Mouse (Mus musculus): ENCODE data around the gene Gm42517. TPM values are rescaled to one million over a fixed set of nuclear protein-coding genes. Genes with fewer than 3 reads are reported as not detected.

Gm42517 gene
- total and polyA plus RNA-seq, 2 experiments from 2014 or later, result 4.5 to 97.0 TPM

GRCm38 (mm10) chr5:108337385-108337784 is 30.3 kb downstream of the Gm42517 start:
- peaks cover 18% of the 10 kb centered on the region for H3K36me3 ChIP-seq (ENCODE audit: insufficient read depth, low read length)
- 85% methylated on average over 4 of the region's 4 CpGs for WGBS
- no peak for ATAC-seq

GRCm38 (mm10) chr5:108331051-108331450 is 36.7 kb downstream of the Gm42517 start:
- H3K4me1 ChIP-seq (ENCODE audit: insufficient read depth, low read length), result no peaks in the 10 kb centered on the region
- H3K27me3 ChIP-seq (ENCODE audit: insufficient read depth, low read length), result no peaks in the 10 kb centered on the region
- H3K9me3 ChIP-seq (ENCODE audit: low read length), result no peaks in the 10 kb centered on the region
- H3K36me3 ChIP-seq (ENCODE audit: insufficient read depth, low read length), result peaks cover 28% of the 10 kb centered on the region
- no peak overlapping the region for H3K9ac ChIP-seq (replicated peaks; ENCODE audit: low read length)
- DNase-seq (ENCODE audit: low spot score) (no peak), ATAC-seq (no peak)
- H3K27ac ChIP-seq, result no peak overlapping the region
- H3K4me2 ChIP-seq (ENCODE audit: low read depth, low read length), result no peak overlapping the region
- WGBS, result 94% methylated on average over 1 of the region's 1 CpGs
- H3K4me3 ChIP-seq (ENCODE audit: low read length), result no peak overlapping the region
- TF ChIP-seq CTCF (IDR thresholded peaks at IDR 0.05; ENCODE audit: low read depth), result no peak

More at GRCm38 (mm10) chr5:108337385-108337784, 30.3 kb downstream of the Gm42517 start:
- Histone ChIP-seq H3K27me3 (ENCODE audit: insufficient read depth, low read length) (no peaks in the 10 kb centered on the region), H3K27ac (no peak overlapping the region), H3K9me3 (ENCODE audit: low read length) (no peaks in the 10 kb centered on the region), H3K9ac (replicated peaks; ENCODE audit: low read length) (no peak overlapping the region), H3K4me3 (ENCODE audit: low read length) (no peak overlapping the region), H3K4me2 (ENCODE audit: low read depth, low read length) (no peak overlapping the region), H3K4me1 (ENCODE audit: insufficient read depth, low read length) (no peaks in the 10 kb centered on the region)
- TF ChIP-seq CTCF (IDR thresholded peaks at IDR 0.05; ENCODE audit: low read depth), result no peak
- DNase-seq (ENCODE audit: low spot score), result no peak

Other genes with a start within 250 kb of the Gm42517 start
- gene Tmed5, start 235.3 kb downstream of the Gm42517 start, total RNA-seq (2014; rRNA removed), result 12.9 and 28.3 TPM in 2 replicates
- gene Tmed5, start 235.3 kb downstream of the Gm42517 start, polyA plus RNA-seq (2015; fragmentation: Nextera tagmentation; extraction: Ambion mirVana), result 24.6 and 26.7 TPM in 2 replicates
- gene Ccdc18, start 235.0 kb downstream of the Gm42517 start, total RNA-seq (2014; rRNA removed), result 0.63 and 1.4 TPM in 2 replicates
- 2.2 and 4.1 TPM in 2 replicates for gene Ccdc18, start 235.0 kb downstream of the Gm42517 start, polyA plus RNA-seq (2015; fragmentation: Nextera tagmentation; extraction: Ambion mirVana)
- gene Dr1, start 99.0 kb downstream of the Gm42517 start, total RNA-seq (2014; rRNA removed), result 31.8 and 39.4 TPM in 2 replicates
- 39.7 and 39.9 TPM in 2 replicates for gene Dr1, start 99.0 kb downstream of the Gm42517 start, polyA plus RNA-seq (2015; fragmentation: Nextera tagmentation; extraction: Ambion mirVana)
- gene Pigg, start 55.3 kb downstream of the Gm42517 start, total RNA-seq (2014; rRNA removed), result 4.9 and 7.2 TPM in 2 replicates
- gene Pigg, start 55.3 kb downstream of the Gm42517 start, polyA plus RNA-seq (2015; fragmentation: Nextera tagmentation; extraction: Ambion mirVana), result 2.2 and 2.5 TPM in 2 replicates
- gene Pde6b, start 20.5 kb upstream of the Gm42517 start, total RNA-seq (2014; rRNA removed), result not detected in 2 replicates
- gene Pde6b, start 20.5 kb upstream of the Gm42517 start, polyA plus RNA-seq (2015; fragmentation: Nextera tagmentation; extraction: Ambion mirVana), result 0.14 and 0.26 TPM in 2 replicates
- gene Atp5k, start 66.5 kb upstream of the Gm42517 start, total RNA-seq (2014; rRNA removed), result 31.5 and 90.8 TPM in 2 replicates
- 621 and 639 TPM in 2 replicates for gene Atp5k, start 66.5 kb upstream of the Gm42517 start, polyA plus RNA-seq (2015; fragmentation: Nextera tagmentation; extraction: Ambion mirVana)
- gene Mfsd7a, start 81.0 kb upstream of the Gm42517 start, total RNA-seq (2014; rRNA removed), result 0.11 and 0.52 TPM in 2 replicates
- 0.15 TPM in 2 replicates for gene Mfsd7a, start 81.0 kb upstream of the Gm42517 start, polyA plus RNA-seq (2015; fragmentation: Nextera tagmentation; extraction: Ambion mirVana)
- gene Pcgf3, start 93.3 kb upstream of the Gm42517 start, total RNA-seq (2014; rRNA removed), result 32.0 and 36.4 TPM in 2 replicates
- 12.1 and 12.9 TPM in 2 replicates for gene Pcgf3, start 93.3 kb upstream of the Gm42517 start, polyA plus RNA-seq (2015; fragmentation: Nextera tagmentation; extraction: Ambion mirVana)
- 95.6 and 118 TPM in 2 replicates for gene Cplx1, start 182.1 kb upstream of the Gm42517 start, total RNA-seq (2014; rRNA removed)
- gene Cplx1, start 182.1 kb upstream of the Gm42517 start, polyA plus RNA-seq (2015; fragmentation: Nextera tagmentation; extraction: Ambion mirVana), result 257 and 267 TPM in 2 replicates